Mouse (Mus musculus) stomach, postnatal 0 days (tissue): Measurements from ENCODE around the gene Trmt44. TPM values are rescaled to one million over a fixed set of nuclear protein-coding genes. Genes with fewer than 3 reads are reported as not detected.

ENCODE experiments used
- ATAC-seq: fragments of 200-750 bp; cut with Nextera tagmentation; 2 replicates; pipeline ENCODE4 v1.8.0; 2017; ENCODE audit not compliant: low FRiP score, low TSS enrichment
- DNase-seq: peaks from one replicate; pipeline ENCODE4 v3.0.0-alpha.2; 2016; ENCODE audit warnings: low spot score
- H3K27ac ChIP-seq: fragments of 300-500 bp; sonication (generic); replicated peaks from 2 replicates; pipeline ENCODE4 v1.5.1; 2014; ENCODE audit warnings: mild to moderate bottlenecking, control low read depth
- H3K27me3 ChIP-seq: fragments of 300-500 bp; sonication (generic); 2 replicates; pipeline ENCODE4 v1.6.1; 2014; ENCODE audit warnings: low read length; ENCODE audit not compliant: control insufficient read depth, insufficient read depth
- H3K36me3 ChIP-seq: fragments of 300-500 bp; sonication (generic); 2 replicates; pipeline ENCODE4 v1.6.1; 2014; ENCODE audit warnings: low read length, mixed read lengths; ENCODE audit not compliant: control insufficient read depth, insufficient read depth
- H3K4me1 ChIP-seq: fragments of 300-500 bp; sonication (generic); replicated peaks from 2 replicates; pipeline ENCODE4 v1.6.1; 2014; ENCODE audit warnings: antibody characterized with exemption; ENCODE audit not compliant: control insufficient read depth, insufficient read depth
- H3K4me2 ChIP-seq: fragments of 300-500 bp; sonication (generic); replicated peaks from 2 replicates; pipeline ENCODE4 v1.6.1; 2014; ENCODE audit warnings: low read depth, mild to moderate bottlenecking, control low read depth, moderate library complexity
- H3K4me3 ChIP-seq: fragments of 300-500 bp; sonication (generic); 2 replicates; pipeline ENCODE4 v1.5.1; 2014; ENCODE audit warnings: low read depth, low read length, control low read depth
- H3K9ac ChIP-seq: fragments of 300-500 bp; sonication (generic); 2 replicates; pipeline ENCODE4 v1.6.1; 2014; ENCODE audit warnings: mild to moderate bottlenecking, low read length, control low read depth, mixed read lengths
- H3K9me3 ChIP-seq: fragments of 300-500 bp; sonication (generic); 2 replicates; pipeline ENCODE4 v1.6.1; 2016; ENCODE audit warnings: low read length; ENCODE audit not compliant: control insufficient read depth
- CTCF ChIP-seq: IDR thresholded peaks from 2 replicates; pipeline ENCODE4 v1.5.1; 2016; ENCODE audit warnings: antibody characterized with exemption, low read depth, mild to moderate bottlenecking, moderate library complexity
- EP300 ChIP-seq: optimal IDR thresholded peaks from 2 replicates; pipeline ENCODE3; 2016; ENCODE audit warnings: antibody characterized with exemption
- WGBS: fragments of 180-500 bp; shearing (Covaris S2); extraction: QIAGEN DNeasy Blood & Tissue Kit; methylation state at CpG from one replicate; pipeline ENCODE4 v1.1.7; 2014; 5-methylcytosine and 5-hydroxymethylcytosine counted together
- polyA plus RNA-seq: library from polyadenylated mRNA; unstranded; fragments of >200 nt; fragmentation: Nextera tagmentation; extraction: Ambion mirVana; gene quantifications from 2 replicates; pipeline ENCODE4 v1.2.1, GENCODE M21; 2015

Gene Trmt44
- polyA plus RNA-seq, 1 experiment from 2014 or later = 3.2 TPM

DNA sequence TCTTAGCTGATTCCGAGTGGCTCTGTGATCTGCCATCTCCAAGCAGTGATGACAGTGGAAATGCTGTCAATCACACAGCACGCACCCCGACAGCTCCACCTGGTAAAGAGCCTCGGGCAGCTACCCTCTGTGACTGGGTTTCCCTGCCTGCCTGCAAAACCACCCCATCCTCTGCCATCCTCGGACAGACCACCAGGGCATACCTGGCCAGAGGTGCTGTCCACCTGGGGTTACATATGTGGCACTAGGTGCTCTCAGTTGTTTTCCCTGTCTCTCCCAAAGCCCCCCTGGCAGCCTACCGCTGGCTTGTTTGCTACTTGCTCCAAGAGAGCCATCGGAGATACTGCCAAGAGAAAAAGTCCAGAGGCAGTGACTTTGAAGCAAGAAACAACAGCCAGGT lies 31.9 kb upstream of the Trmt44 start:
- peaks cover 4% of the 10 kb centered on the region; the same call in 1 of the 2 replicates for H3K4me1 ChIP-seq
- H3K4me3 ChIP-seq = no peak overlapping the region
- 89% methylated on average over 7 of the region's 7 CpGs for WGBS
- no peak overlapping the region for H3K9ac ChIP-seq
- H3K4me2 ChIP-seq = no peak overlapping the region
- H3K27me3 ChIP-seq = no peaks in the 10 kb centered on the region
- H3K9me3 ChIP-seq = no peaks in the 10 kb centered on the region
- no peak overlapping the region for H3K27ac ChIP-seq
- TF ChIP-seq EP300 = no peak
- no peak for TF ChIP-seq CTCF
- ATAC-seq = no peak
- no peak for DNase-seq
- peaks cover 13% of the 10 kb centered on the region for H3K36me3 ChIP-seq

DNA sequence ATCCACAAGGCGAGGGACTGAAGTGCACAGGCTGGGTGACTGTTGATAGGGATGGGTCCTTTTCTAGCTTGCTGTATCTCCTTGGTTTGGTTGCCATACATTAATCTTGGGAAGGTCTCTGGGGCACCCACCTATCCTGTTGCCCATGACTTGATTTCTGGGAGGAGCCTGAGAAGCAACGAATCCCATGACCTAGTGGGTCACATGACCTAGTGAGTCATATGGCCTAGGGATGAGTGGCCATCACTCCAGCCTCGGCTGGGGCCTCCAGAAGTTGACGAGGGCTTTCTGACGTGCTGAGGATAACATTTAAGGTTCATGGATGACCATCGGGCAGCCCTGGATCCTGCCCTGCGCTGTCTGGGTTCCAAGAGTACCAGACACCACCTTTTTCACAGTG lies 30.5 kb upstream of the Trmt44 start:
- H3K36me3 ChIP-seq = peaks cover 13% of the 10 kb centered on the region
- no peaks in the 10 kb centered on the region for H3K9me3 ChIP-seq
- peaks cover 4% of the 10 kb centered on the region; the same call in 1 of the 2 replicates for H3K4me1 ChIP-seq
- H3K27me3 ChIP-seq = no peaks in the 10 kb centered on the region
- no peak for ATAC-seq
- H3K4me3 ChIP-seq = no peak overlapping the region
- DNase-seq = no peak
- no peak overlapping the region for H3K4me2 ChIP-seq
- 81% methylated on average over 7 of the region's 7 CpGs for WGBS
- no peak overlapping the region for H3K27ac ChIP-seq
- TF ChIP-seq EP300 = no peak
- TF ChIP-seq CTCF = no peak
- H3K9ac ChIP-seq = no peak overlapping the region

DNA sequence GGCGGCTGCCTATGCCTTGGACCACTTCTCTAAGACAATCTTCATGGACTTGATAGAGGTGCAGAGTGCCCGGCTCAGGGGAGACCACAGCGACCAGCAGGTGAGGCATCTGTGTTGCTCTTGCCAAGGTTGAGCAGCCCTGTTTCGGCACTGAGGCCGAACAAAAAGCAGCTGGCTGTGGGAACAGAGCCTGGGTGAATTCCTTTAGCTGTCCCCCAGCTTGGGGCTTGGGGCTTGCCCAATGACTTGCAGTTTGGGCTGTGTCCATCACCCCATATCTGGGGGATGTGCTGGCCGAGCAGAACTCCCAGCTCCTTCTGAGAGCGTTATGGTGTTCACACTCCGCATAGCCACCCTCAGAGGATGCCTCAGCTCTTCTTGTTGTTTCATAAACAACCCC lies 26.7 kb upstream of the Trmt44 start:
- no peak overlapping the region for H3K27ac ChIP-seq
- DNase-seq (no peak), ATAC-seq (no peak)
- H3K4me2 ChIP-seq = no peak overlapping the region
- H3K9me3 ChIP-seq = no peaks in the 10 kb centered on the region
- no peak overlapping the region for H3K9ac ChIP-seq
- H3K4me1 ChIP-seq = no peaks in the 10 kb centered on the region
- WGBS = 90% methylated on average over 8 of the region's 8 CpGs
- TF ChIP-seq CTCF (no peak), EP300 (no peak)
- no peak overlapping the region for H3K4me3 ChIP-seq
- peaks cover 9% of the 10 kb centered on the region for H3K36me3 ChIP-seq
- no peaks in the 10 kb centered on the region for H3K27me3 ChIP-seq

DNA sequence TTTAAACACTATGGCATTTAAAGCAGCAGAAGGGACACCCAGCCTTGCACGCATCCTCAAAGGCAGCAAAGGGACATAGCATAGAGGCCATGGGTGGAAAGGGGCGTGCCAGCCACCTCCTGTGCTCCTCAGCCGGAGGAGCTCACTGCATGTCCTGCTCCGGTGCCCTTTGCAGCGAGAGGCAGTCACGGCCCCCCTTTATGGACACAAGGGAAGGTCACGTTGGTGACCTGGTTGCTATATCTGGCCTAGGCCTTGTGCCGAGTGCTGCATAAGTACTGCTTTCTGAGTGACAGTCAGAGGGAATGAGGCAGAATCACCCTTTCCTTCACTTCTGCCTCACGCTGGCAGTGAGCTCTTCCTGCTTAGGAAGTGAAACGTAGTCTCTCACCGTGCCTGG lies 25.4 kb upstream of the Trmt44 start:
- Histone ChIP-seq H3K4me1 (no peaks in the 10 kb centered on the region), H3K27ac (no peak overlapping the region), H3K4me2 (no peak overlapping the region), H3K9ac (no peak overlapping the region), H3K36me3 (peaks cover 11% of the 10 kb centered on the region), H3K9me3 (no peaks in the 10 kb centered on the region), H3K27me3 (no peaks in the 10 kb centered on the region), H3K4me3 (no peak overlapping the region)
- ATAC-seq = no peak
- WGBS = 81% methylated on average over 11 of the region's 11 CpGs
- no peak for DNase-seq
- TF ChIP-seq EP300 (no peak), CTCF (no peak)

DNA sequence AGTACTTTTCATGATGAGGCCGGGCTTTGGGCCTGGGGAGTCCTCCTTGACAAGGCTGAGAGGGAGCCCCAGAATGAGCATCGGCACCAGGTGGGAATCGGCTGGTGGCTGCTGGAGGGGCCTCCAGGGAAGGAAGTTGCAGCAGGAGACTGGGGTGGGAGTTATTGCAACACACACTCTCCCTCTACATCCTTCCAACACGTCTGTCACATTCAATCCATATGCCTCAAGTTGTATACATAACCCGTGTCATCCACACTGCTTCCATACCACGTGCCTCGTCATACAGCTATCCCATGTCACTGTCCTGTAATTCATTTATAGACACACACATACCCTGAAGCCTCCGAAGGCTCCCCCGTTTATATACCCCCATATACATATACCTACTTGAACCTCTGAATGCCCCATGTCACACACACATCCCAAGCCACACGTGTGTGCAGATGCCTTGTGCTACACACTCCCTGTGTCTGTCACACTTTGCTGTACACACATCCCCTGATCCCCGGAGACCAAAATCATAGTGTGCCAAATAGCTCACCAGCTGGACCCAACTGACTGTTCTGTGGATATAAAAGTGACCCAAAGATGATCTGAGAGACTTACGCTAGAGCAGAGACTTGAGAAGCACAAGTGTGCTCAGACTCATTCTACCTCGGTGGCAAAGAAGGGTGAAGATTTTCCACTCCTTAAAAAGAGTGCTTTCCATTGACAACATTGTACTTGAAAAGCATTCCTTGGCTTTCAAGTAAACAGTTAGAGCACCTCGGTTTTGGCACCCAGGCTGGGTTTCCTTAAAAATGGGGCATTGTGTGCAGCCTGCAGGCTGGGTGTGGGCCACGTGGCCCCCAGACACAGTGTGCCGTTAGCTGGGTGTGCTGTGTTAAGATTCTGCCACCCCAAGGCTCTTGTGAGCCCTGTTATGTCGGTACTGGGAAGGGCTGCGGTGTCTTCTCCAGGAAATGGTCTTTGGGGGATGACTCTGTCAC lies 21.6 kb upstream of the Trmt44 start:
- DNase-seq (no peak), ATAC-seq (0 out of 2 replicates have a peak, but pooled peaks have one; percentile 28)
- Histone ChIP-seq H3K36me3 (peaks cover 10% of the 10 kb centered on the region), H3K4me2 (no peak overlapping the region), H3K4me3 (no peak overlapping the region), H3K9ac (no peak overlapping the region), H3K9me3 (no peaks in the 10 kb centered on the region), H3K27me3 (no peaks in the 10 kb centered on the region), H3K27ac (peak overlapping the region; percentile 49), H3K4me1 (no peaks in the 10 kb centered on the region)
- WGBS = 56% methylated on average over 18 of the region's 18 CpGs
- TF ChIP-seq CTCF (no peak), EP300 (no peak)

DNA sequence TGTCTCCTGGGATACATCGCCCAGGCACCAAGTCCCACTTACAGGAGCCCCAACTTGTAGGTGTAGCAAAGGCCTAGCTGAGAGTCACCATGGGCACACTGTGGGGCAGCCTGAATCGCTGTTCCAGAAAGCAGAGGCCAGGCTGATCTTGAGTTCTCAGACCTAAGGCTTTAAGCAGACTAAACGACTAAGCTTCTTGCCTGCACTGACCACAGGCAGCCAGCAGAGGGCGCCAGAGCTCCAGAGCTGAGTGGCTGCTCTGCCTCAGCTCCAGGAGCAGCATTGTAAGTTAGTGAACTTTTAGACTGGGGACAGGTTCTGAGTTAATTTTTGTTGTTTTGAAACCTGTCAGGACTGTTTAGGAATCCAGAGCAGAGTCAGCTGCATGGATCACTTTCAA lies 20.8 kb upstream of the Trmt44 start:
- H3K9ac ChIP-seq = no peak overlapping the region
- H3K9me3 ChIP-seq = no peaks in the 10 kb centered on the region
- peak; percentile 86 for DNase-seq
- H3K4me3 ChIP-seq = no peak overlapping the region
- peak overlapping the region; percentile 49 for H3K27ac ChIP-seq
- H3K36me3 ChIP-seq = peaks cover 10% of the 10 kb centered on the region
- ATAC-seq = peak; percentile 63
- no peak overlapping the region for H3K4me2 ChIP-seq
- TF ChIP-seq EP300 (no peak), CTCF (peak; percentile 100)
- WGBS = 18% methylated on average over 4 of the region's 4 CpGs
- H3K4me1 ChIP-seq = no peaks in the 10 kb centered on the region
- H3K27me3 ChIP-seq = no peaks in the 10 kb centered on the region
